Mouse (Mus musculus): ENCODE data around the gene Mrpl52. TPM values are rescaled to one million over a fixed set of nuclear protein-coding genes. Genes with fewer than 3 reads are reported as not detected.

The Mrpl52 gene
- total RNA-seq, 2 experiments from 2014 or later = 89.1 to 94.2 TPM

DNA sequence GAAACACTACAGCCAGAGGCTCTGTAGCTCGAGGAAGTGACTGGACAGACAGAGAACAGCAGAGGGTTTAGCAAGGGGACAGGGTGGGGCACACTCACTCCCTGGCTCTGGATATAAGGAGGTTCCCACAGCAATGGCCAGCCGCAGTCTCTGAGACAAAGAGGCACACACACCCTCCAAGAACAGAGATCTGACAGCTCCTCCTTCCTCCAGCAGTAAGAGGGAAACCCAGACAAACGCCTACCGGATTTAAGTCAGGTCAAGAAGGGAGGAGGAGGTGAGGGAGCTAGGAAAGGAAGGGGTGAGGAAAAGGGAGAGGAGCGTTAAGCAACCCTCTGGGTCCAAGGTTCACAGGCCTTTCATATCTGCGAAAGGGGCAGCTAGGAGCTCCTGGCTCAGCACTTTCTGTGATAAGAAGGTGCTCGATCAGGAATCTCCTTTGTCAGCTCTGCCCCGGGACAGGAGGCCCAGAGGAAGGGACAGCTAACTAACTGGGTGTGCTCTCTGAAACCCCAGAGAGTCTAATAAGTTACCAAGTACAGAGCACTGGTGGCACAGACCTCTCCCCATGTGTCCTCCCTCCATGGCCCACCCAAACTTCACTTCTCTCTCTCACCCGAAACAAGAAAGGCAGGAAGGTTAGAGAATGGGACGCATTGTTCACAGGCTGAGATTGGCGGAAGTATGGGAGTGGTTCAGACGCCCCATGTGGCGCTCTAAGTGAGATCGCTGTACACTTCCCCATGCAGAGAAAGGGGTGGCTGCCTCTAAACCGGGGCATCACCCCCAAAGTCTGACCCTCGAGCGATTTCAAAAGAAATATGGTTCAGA is 16.5 kb upstream of the Mrpl52 start:
- intact Hi-C loops (cut with DNase I) = loop anchor here (5.0 kb wide), 2 partner anchors 158 to 173 kb away; partner anchors contain the start of genes Abhd4 and Dad1

DNA sequence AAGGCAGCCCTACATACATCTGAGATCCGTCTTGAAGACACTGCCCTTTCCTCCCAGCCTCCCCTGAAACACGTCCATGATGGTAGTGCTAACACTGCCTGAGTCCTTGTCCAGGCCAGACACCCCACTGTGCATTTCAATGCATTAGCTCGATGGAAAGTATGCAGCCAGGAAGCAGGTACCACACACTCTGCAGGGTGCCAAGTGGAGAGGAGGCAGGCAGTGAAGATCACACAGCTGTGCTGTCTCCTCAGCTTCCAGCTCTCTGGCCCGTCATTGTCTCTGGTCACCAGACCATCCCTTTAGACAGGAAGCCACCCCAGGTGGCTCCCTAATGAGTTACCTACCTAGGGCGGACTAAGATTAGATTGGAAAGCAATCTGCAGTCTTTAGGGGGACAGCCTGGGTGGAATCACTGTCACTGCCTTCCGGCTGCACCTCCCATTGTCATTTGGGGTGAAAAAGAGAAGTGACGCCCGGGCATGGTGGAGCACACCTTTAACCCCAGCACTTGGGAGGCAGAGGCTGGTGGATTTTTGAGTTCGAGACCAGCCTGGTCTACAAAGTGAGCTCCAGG is 14.6 kb upstream of the Mrpl52 start:
- no peak for DNase-seq (ENCODE audit: low spot score in 2 of 2)
- intact Hi-C loops (cut with DNase I) = loop anchor here (2.0 to 5.0 kb wide), 3 partner anchors 35 to 175 kb away; partner anchors contain the start of genes Abhd4 and Dad1

More for the DNA sequence above, 16.5 kb upstream of the Mrpl52 start:
- DNase-seq (ENCODE audit: low spot score in 2 of 2) = no peak

- peak; percentile 45 to 62 for DNase-seq (ENCODE audit: low spot score in 2 of 2)
- intact Hi-C loops (cut with DNase I) = loop anchor here (2.0 to 5.0 kb wide), 3 partner anchors 36 to 175 kb away; partner anchors contain the start of genes Abhd4 and Dad1
Measured at GRCm38 (mm10) chr14:54412629-54413170, 14.0 kb upstream of the Mrpl52 start.

DNA sequence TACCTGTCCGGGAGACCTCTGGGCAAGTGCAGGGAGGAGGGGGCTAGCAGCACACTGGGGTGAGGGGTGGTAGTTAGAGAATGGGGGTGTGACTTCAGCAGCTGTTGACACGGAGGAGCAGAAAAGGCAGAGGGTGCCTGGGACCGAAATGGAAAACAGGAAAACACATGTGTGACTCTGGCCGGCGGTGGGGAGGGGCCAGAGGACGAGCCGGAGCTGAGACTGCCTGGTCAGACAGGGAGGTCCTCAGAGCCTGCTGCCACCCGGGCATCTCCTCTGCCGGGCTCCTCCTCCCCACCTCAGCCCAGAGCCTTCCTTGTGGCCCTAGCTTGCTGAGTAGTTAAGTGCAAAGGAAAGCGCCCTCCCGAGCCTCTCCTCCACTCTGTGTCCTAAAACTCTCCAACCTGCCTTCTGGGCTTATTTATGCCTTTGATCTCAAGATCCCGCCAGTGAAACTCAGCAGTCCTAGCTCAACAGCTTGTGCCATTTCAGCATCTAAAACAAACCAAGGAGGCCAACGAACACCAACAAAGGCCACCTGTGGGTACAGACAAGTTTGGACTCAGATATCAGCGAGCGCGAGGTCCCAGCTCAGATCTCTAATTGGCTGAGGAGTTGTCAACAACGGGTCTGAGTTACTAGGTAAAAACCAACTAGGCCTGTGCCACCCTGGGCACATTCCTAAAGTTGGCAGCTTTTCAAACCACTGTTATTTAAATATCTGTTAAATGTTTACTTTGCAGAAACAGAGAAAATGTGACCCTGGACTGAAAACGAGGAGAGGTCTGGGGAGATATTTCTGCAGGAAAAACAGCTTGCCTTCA is 12.6 kb upstream of the Mrpl52 start:
- DNase-seq (ENCODE audit: low spot score in 2 of 2) = no peak
- intact Hi-C loops (cut with DNase I) = loop anchor here (2.0 to 5.0 kb wide), 3 partner anchors 37 to 177 kb away; partner anchors contain the start of genes Abhd4 and Dad1

DNA sequence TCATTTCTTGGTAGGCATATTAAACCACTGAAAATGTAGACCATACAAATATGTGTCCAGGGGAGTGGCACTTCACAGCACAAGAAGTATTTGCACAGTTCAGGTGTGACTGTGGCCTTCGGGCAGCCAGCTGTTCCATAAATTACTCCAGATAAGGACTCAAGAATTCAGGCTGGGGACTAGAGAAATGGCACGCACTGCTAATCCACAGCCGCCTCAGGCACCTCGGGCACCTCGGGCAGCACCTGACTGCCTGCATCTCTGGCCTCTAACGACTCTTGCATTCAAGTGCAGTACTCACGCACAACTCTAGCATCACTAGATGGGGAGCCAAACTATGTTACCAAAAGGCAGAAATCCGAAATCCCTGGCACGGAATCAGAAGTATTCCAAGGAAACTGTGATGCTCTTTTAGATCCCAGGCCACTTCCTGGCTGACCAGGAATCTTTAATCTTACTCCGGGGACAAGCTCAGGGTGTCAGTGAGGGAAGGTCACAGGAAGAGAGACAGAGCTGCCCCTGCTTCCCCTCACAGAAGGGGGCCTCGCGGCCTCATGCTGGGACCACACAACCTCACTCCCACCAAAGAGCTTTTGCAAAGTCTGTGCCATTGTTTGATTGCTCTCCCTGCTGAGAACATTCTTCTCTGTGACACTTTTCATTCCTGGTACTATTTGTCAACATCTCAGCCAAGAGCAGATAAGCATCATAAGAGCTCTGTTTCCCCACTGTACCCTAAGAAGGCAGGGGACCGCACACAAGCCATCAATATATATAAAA is 11.3 kb upstream of the Mrpl52 start:
- intact Hi-C loops (cut with DNase I) = no loop called here

DNA sequence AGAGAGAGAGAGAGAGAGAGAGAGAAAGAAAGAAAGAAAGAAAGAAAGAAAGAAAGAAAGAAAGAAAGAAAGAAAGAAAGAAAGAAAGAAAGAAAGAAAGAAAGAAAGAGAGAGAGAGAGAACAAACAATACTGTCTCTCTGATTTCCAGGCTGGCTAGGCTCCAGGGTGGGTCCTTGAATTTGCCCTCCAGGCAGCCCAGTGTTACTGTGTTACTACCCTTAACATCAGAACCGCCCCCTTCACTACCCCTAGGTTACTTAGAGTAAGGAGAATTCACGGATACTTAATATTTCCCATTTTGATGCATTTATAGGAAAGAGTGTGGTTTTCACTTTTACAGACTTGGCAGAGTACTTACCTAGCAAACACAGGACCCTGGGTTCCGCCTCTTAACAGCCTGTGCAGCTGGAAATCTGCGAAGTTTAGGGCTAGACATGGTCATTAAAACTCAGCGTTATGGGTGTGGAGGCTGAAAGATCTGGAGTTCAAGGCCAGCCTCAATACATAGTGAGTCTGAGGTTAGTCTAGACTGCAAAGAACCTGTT is 10.4 kb upstream of the Mrpl52 start:
- intact Hi-C loops (cut with DNase I) = no loop called here
- no peak for DNase-seq (ENCODE audit: low spot score in 2 of 2)

More for the DNA sequence above, 11.3 kb upstream of the Mrpl52 start:
- no peak for DNase-seq (ENCODE audit: low spot score in 2 of 2)

DNA sequence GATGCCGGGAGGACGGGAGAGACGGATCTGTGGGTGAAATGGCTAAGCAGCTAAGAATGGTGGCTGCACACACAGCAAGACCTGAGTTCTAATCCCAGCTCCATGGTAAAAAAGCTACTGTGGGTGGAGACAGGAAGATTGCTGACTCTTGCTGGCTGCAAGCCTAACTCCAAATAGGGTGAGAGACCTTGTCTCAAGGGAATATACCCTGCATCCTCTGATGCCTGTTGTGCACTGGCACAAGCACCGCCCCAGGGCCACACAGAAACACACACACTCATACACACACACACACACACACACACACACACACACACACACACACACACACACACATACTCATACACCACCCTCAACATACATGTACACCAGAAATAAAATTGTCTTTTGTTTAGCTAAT is 9.9 kb upstream of the Mrpl52 start:
- intact Hi-C loops (cut with DNase I) = no loop called here
- no peak for DNase-seq (ENCODE audit: low spot score in 2 of 2)

DNA sequence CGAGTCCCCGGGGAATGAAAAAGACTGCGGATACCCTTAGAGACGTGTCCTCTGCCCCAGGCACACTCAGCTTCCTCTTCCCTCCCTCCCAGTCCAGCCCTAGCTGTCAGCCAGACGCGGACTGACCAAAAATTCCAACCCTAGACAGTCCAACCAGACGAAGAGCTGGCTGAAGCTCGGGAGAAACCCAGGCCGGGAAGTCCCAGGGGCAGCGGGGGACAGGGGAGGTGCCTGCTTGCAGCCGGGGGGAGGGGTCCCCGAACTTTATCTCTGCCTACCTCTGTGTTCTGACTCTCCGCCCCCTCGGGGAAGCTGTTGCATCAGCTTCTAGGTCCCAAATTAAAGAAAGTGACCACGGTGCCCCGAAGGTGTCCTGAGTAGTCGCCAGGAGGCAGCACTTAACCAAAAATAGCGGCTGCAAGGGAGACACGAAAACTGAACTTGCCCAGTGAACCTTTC is 9.1 kb upstream of the Mrpl52 start, which contains the start of gene Slc7a7:
Slc7a7 (minus strand) TSS at position 158 of the 459 bp plus-strand sequence.
- DNase-seq (ENCODE audit: low spot score in 2 of 2) = no peak
- intact Hi-C loops (cut with DNase I) = no loop called here

DNA sequence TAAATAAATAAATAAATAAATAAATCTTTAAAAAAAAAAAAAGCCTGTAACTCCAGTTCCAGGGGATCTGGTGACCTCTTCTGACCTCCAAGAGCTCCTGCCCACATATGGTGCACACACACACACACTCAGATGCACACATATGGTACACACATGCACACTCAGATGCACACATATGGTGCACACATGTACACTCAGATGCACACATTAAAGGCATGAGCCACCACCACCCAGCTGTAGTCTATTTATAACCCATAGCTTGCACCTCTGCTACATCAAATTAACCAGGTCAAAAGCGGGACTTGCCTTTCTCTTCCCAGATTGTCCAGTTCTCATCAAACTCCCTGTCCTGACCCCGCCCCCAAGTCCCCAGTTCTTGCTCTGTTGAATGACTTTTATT is 5.7 kb upstream of the Mrpl52 start:
- intact Hi-C loops (cut with DNase I) = no loop called here

DNA sequence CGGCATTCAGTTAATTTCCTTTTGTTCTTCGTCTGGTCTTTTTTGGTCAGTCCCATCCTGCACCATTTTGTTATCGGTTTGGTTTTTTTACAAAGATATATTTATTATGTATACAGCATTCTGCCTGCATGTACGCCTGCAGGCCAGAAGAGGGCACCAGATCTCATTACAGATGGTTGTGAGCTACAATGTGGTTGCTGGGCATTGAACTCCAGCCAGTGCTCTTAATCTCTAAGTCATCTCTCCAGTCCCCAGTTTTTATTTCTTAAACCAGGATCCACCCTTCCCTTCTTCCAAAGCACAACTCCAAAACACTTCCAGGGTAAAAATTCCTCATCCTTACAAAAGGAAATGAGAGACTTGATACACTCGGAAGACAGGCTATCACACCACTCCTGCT is 3.3 kb upstream of the Mrpl52 start:
- DNase-seq (ENCODE audit: low spot score in 2 of 2) = no peak
- intact Hi-C loops (cut with DNase I) = no loop called here

More for the DNA sequence above, 5.7 kb upstream of the Mrpl52 start:
- no peak for DNase-seq (ENCODE audit: low spot score in 2 of 2)

- no peak for DNase-seq (ENCODE audit: low spot score in 2 of 2)
Measured at GRCm38 (mm10) chr14:54424634-54425033, 2.1 kb upstream of the Mrpl52 start.

GRCm38 (mm10) chr14:54425540-54425939 is 1.2 kb upstream of the Mrpl52 start:
- no peak for DNase-seq (ENCODE audit: low spot score in 2 of 2)
- intact Hi-C loops (cut with DNase I) = loop anchor here (5.0 kb wide), 2 partner anchors 173 to 198 kb away; partner anchors contain the start of genes Abhd4 and Dad1

More at GRCm38 (mm10) chr14:54424634-54425033, 2.1 kb upstream of the Mrpl52 start:
- intact Hi-C loops (cut with DNase I) = loop anchor here (5.0 kb wide), 2 partner anchors 172 to 197 kb away; partner anchors contain the start of genes Abhd4 and Dad1

GRCm38 (mm10) chr14:54426003-54426688 is 563 bp upstream of the Mrpl52 start:
- no peak for DNase-seq (ENCODE audit: low spot score in 2 of 2)
- intact Hi-C loops (cut with DNase I) = loop anchor here (2.0 to 5.0 kb wide), 3 partner anchors 23 to 199 kb away; partner anchors contain the start of genes Abhd4 and Dad1

GRCm38 (mm10) chr14:54427696-54428095 is 987 bp downstream of the Mrpl52 start:
- DNase-seq (ENCODE audit: low spot score in 2 of 2) = no peak
- intact Hi-C loops (cut with DNase I) = loop anchor here (2.0 to 5.0 kb wide), 3 partner anchors 21 to 200 kb away; partner anchors contain the start of genes Abhd4 and Dad1

DNA sequence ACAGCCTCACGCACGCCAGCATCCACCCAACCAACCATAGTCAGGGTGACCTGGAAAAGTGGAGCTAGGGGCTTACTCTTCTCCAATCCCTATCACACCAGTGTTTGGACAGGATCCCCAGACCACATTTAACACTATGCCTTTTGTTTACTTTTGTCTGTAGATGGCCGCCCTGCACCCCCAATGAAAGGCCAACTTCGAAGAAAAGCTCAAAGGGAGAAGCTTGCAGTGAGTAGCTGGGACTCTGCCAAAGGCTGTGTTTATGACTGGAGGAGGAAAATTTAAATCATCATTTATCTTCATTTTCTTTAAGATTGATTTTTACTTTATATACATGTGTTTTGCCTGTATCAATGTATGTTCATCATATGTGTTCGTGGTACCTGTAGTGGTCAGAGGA is 1.7 kb downstream of the Mrpl52 start:
- intact Hi-C loops (cut with DNase I) = loop anchor here (5.0 kb wide), 2 partner anchors 176 to 201 kb away; partner anchors contain the start of genes Abhd4 and Dad1
- no peak for DNase-seq (ENCODE audit: low spot score in 2 of 2)

DNA sequence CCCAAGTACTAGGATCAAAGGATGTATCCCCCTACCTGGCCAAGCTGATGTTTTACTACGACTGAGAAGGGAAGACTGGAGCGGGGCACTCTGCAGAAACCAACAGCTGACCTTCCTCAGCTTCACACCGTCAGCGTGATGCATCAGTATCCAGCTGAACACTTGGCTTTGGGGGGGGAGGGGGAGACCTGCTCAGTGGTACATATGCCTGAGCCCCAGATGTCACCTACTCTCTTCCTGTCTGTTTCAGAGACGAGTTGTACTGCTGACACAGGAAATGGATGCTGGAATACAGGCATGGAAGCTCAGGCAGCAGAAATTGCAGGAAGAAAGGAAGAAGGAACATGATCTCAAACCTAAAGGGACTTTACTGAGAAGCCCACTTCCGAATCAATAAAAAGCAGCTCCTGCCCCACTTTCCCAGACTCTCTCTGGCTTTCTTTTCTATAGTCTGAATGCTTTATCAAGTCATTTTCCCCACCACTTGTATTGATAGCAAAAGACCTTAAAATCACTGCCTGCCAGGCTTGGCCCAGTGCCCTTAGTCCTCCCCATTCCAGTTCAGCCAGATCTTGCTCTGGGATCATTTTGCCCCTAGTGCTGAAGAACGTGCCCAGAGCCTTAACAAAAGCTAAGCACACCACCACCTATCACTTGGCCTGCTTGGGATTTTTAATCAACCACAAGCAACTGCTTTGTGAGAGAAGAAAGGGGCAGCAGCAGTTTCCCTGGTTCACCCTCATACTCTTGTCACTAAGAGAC is 2.8 kb downstream of the Mrpl52 start:
- intact Hi-C loops (cut with DNase I) = loop anchor here (5.0 kb wide), 3 partner anchors 63 to 202 kb away; partner anchors contain the start of genes Abhd4 and Dad1
- no peak for DNase-seq (ENCODE audit: low spot score in 2 of 2)
